Mouse (Mus musculus): Measurements from ENCODE around the gene Irf2bp2. TPM values are rescaled to one million over a fixed set of nuclear protein-coding genes. Genes with fewer than 3 reads are reported as not detected.

Gene Irf2bp2
- total RNA-seq (2014; rRNA removed; ENCODE audit: low replicate concordance): 132 and 175 TPM in 2 replicates
- polyA plus RNA-seq (2015; fragmentation: Nextera tagmentation; extraction: Ambion mirVana): 9.6 and 9.8 TPM in 2 replicates

DNA sequence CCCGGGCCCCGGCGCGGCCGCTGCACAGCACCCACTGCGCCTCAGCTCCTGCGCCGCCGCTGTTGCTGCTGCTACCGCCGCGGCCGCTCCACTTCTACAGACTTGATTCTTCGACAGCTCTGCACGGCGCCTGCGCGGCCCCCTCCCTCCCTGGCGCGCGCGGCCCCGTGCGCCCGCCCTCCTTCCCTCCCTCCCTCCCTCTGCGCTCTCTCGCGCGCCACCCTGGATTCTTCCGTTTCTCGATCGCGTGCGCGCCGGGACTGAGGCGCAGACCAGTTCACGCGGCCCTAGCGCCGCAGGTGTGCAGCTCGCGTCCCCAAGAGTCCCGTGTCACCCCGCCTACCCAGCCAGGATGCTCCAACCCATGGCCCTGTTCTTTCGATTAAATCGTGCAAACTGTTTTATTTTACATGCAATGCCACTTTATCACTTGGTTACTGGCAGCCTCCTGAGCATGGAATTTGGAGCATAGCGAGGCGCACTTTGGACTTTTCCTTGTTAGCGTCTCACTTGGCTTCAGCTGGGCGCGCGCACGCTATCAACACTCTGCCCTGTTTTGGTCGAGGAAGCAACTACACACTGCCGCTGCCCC, at the start of gene Irf2bp2:
Irf2bp2 (minus strand) TSS at position 98 of the 592 bp plus-strand sequence.
- under 1% methylated on average over 27 of the region's 56 CpGs for WGBS
- peaks cover 29% of the 10 kb centered on the region for H3K36me3 ChIP-seq (replicated peaks; ENCODE audit: control insufficient read depth, insufficient read depth, low read length)

DNA sequence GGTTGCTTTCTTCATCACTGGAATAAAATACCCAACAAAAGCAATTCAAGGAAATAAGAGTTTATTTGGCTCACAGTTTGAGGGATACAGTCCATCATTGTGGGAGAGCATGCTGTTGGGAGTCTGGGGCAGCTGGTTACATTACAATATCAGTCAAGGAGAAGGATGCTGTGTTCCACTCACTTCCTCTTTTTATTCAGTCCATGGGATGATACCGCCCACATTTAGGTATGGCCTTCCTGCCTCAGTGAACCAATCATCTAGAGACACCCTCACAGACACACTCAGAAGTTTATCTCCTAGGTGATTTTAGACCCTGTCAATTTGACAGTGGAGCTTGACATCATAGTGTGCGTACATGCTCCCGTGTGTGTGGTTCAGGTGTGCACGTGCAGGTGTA, 48.9 kb upstream of the Irf2bp2 start:
- Histone ChIP-seq H3K4me2 (ENCODE audit: low read depth, low read length) (no peak overlapping the region), H3K9ac (replicated peaks; ENCODE audit: low read depth, low read length) (no peak overlapping the region), H3K9me3 (replicated peaks; ENCODE audit: control insufficient read depth, low read length) (peaks cover 7% of the 10 kb centered on the region), H3K27me3 (ENCODE audit: control insufficient read depth, insufficient read depth, low read length) (no peaks in the 10 kb centered on the region), H3K4me1 (ENCODE audit: control insufficient read depth, insufficient read depth) (no peaks in the 10 kb centered on the region), H3K4me3 (ENCODE audit: low read depth, low read length) (no peak overlapping the region), H3K27ac (ENCODE audit: low read depth) (no peak overlapping the region), H3K36me3 (replicated peaks; ENCODE audit: control insufficient read depth, insufficient read depth, low read length) (no peaks in the 10 kb centered on the region)
- DNase-seq (ENCODE audit: low spot score) (no peak), ATAC-seq (ENCODE audit: insufficient read depth, low read depth) (no peak)
- TF ChIP-seq EP300 (IDR thresholded peaks at IDR 0.05; ENCODE audit: low read depth) (no peak), CTCF (IDR thresholded peaks at IDR 0.05; ENCODE audit: low read depth) (no peak)
- WGBS: 95% methylated on average over 4 of the region's 4 CpGs

More for the DNA sequence above, at the start of gene Irf2bp2:
- peak within 1 kb of the TSS; percentile 98 for H3K27ac ChIP-seq (ENCODE audit: low read depth)
- peak within 1 kb of the TSS; percentile 96 for H3K9ac ChIP-seq (replicated peaks; ENCODE audit: low read depth, low read length)
- H3K4me1 ChIP-seq (ENCODE audit: control insufficient read depth, insufficient read depth): peaks cover 32% of the 10 kb centered on the region
- peak; percentile 94 for DNase-seq (ENCODE audit: low spot score)
- peak within 1 kb of the TSS; percentile 98 for H3K4me3 ChIP-seq (ENCODE audit: low read depth, low read length)
- TF ChIP-seq CTCF (IDR thresholded peaks at IDR 0.05; ENCODE audit: low read depth) (no peak), EP300 (IDR thresholded peaks at IDR 0.05; ENCODE audit: low read depth) (peak; percentile 65; the same call in 1 of the 2 replicates)
- ATAC-seq (ENCODE audit: insufficient read depth, low read depth): peak; percentile 61
- H3K27me3 ChIP-seq (ENCODE audit: control insufficient read depth, insufficient read depth, low read length): no peaks in the 10 kb centered on the region
- H3K9me3 ChIP-seq (replicated peaks; ENCODE audit: control insufficient read depth, low read length): no peaks in the 10 kb centered on the region
- peak within 1 kb of the TSS; percentile 93 for H3K4me2 ChIP-seq (ENCODE audit: low read depth, low read length)

DNA sequence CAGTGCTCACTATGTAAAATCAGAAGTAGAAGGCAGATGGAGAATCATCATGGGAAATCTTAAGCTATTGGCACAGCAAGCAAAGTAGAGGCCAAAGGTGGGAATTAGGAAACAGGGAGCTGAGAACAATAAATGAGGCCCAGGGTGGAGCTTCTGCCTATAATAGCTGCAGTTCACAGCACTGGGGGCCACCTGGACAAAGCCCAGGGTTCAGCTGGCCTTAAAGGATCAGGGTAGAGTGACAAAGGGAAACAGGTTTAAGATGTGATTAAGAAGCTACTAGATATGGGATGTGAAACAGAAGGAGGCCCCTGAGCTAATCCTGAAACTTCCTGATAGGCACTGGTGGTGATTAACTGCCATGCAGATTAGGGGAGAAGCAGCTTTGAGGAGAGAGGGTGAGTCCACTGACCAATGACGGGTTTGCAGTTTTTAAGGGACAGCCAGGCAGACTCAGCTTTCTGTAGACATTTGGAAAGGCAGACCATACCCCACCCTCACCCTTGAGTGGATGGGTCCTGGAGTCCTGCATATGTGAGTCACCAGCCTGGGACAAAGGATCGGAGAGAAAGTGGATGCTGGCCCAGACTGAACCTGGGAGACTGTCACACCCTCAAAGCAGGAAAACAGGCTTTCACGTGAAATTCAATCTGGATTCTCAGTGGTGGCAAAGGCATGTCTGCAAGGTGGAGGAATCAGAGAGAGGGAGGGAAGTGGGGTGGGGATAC, 47.9 kb upstream of the Irf2bp2 start:
- Histone ChIP-seq H3K4me2 (ENCODE audit: low read depth, low read length) (no peak overlapping the region), H3K9me3 (replicated peaks; ENCODE audit: control insufficient read depth, low read length) (peaks cover 7% of the 10 kb centered on the region), H3K9ac (replicated peaks; ENCODE audit: low read depth, low read length) (no peak overlapping the region), H3K27me3 (ENCODE audit: control insufficient read depth, insufficient read depth, low read length) (no peaks in the 10 kb centered on the region), H3K36me3 (replicated peaks; ENCODE audit: control insufficient read depth, insufficient read depth, low read length) (no peaks in the 10 kb centered on the region), H3K4me3 (ENCODE audit: low read depth, low read length) (no peak overlapping the region), H3K27ac (ENCODE audit: low read depth) (no peak overlapping the region), H3K4me1 (ENCODE audit: control insufficient read depth, insufficient read depth) (no peaks in the 10 kb centered on the region)
- DNase-seq (ENCODE audit: low spot score) (no peak), ATAC-seq (ENCODE audit: insufficient read depth, low read depth) (no peak)
- TF ChIP-seq EP300 (IDR thresholded peaks at IDR 0.05; ENCODE audit: low read depth): no peak
- 69% methylated on average over 3 of the region's 3 CpGs for WGBS

DNA sequence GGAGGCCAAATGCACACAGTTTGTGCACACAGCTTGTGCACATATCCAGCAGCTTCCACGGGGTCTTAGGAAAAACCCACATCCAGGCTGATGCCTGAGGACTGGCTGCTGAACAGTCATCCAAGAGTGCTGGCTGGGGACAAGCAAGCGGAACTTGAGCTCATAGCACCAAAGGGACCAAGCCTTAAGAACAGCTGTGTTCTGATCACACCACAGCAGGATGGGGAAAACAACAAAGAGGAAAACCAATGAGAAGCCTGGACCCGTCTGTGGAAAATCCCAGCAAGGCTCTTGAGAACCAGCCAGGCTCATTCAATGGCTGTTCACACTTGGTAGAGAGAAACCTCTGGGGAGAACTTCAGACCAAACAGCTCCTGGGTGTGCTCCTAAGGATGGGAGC, 45.4 kb upstream of the Irf2bp2 start:
- DNase-seq (ENCODE audit: low spot score) (peak; percentile 42), ATAC-seq (ENCODE audit: insufficient read depth, low read depth) (peak; percentile 80)
- H3K27me3 ChIP-seq (ENCODE audit: control insufficient read depth, insufficient read depth, low read length): no peaks in the 10 kb centered on the region
- H3K4me2 ChIP-seq (ENCODE audit: low read depth, low read length): no peak overlapping the region
- TF ChIP-seq CTCF (IDR thresholded peaks at IDR 0.05; ENCODE audit: low read depth) (no peak), EP300 (IDR thresholded peaks at IDR 0.05; ENCODE audit: low read depth) (no peak)
- H3K9me3 ChIP-seq (replicated peaks; ENCODE audit: control insufficient read depth, low read length): peaks cover 7% of the 10 kb centered on the region
- H3K36me3 ChIP-seq (replicated peaks; ENCODE audit: control insufficient read depth, insufficient read depth, low read length): no peaks in the 10 kb centered on the region
- WGBS: 65% methylated on average over 3 of the region's 3 CpGs
- H3K4me3 ChIP-seq (ENCODE audit: low read depth, low read length): no peak overlapping the region
- H3K4me1 ChIP-seq (ENCODE audit: control insufficient read depth, insufficient read depth): no peaks in the 10 kb centered on the region
- no peak overlapping the region for H3K9ac ChIP-seq (replicated peaks; ENCODE audit: low read depth, low read length)
- peak overlapping the region; percentile 27 for H3K27ac ChIP-seq (ENCODE audit: low read depth)

GRCm38 (mm10) chr8:126638027-126638426, 44.2 kb upstream of the Irf2bp2 start:
- Histone ChIP-seq H3K9ac (replicated peaks; ENCODE audit: low read depth, low read length) (no peak overlapping the region), H3K4me3 (ENCODE audit: low read depth, low read length) (no peak overlapping the region), H3K27ac (ENCODE audit: low read depth) (no peak overlapping the region), H3K27me3 (ENCODE audit: control insufficient read depth, insufficient read depth, low read length) (no peaks in the 10 kb centered on the region), H3K9me3 (replicated peaks; ENCODE audit: control insufficient read depth, low read length) (peaks cover 7% of the 10 kb centered on the region), H3K4me2 (ENCODE audit: low read depth, low read length) (no peak overlapping the region), H3K36me3 (replicated peaks; ENCODE audit: control insufficient read depth, insufficient read depth, low read length) (no peaks in the 10 kb centered on the region), H3K4me1 (ENCODE audit: control insufficient read depth, insufficient read depth) (no peaks in the 10 kb centered on the region)
- WGBS: 58% methylated on average over 8 of the region's 8 CpGs
- DNase-seq (ENCODE audit: low spot score) (no peak), ATAC-seq (ENCODE audit: insufficient read depth, low read depth) (no peak)
- TF ChIP-seq EP300 (IDR thresholded peaks at IDR 0.05; ENCODE audit: low read depth) (no peak), CTCF (IDR thresholded peaks at IDR 0.05; ENCODE audit: low read depth) (no peak)

Measured in heart, postnatal 0 days (tissue).